Mouse (Mus musculus): ENCODE results near the gene Marveld2.

The Marveld2 gene

GRCm38 (mm10) chr13:100616181-100617087 lies at the start of gene Marveld2:
Gene Marveld2 (minus strand): TSS chr13:100616971.
- no peak for DNase-seq (ENCODE audit: low read depth)

- DNase-seq (ENCODE audit: low read depth), result peak; percentile 86
Observed at GRCm38 (mm10) chr13:100659864-100660456, 43.2 kb upstream of the Marveld2 start.

- DNase-seq (ENCODE audit: low read depth), result no peak
Observed at GRCm38 (mm10) chr13:100658091-100658490, 41.3 kb upstream of the Marveld2 start.

GRCm38 (mm10) chr13:100651439-100652186 lies 34.8 kb upstream of the Marveld2 start, which contains the start of gene Taf9:
Gene Taf9 (plus strand): TSS chr13:100651579.
- no peak for DNase-seq (ENCODE audit: low read depth)

GRCm38 (mm10) chr13:100650550-100651438 lies 34.0 kb upstream of the Marveld2 start, which contains the start of the genes Ak6 and Rad17:
Gene Ak6 (plus strand): TSS chr13:100650979.
Gene Rad17 (minus strand): TSS chr13:100651051.
- peak; percentile 94 for DNase-seq (ENCODE audit: low read depth)

GRCm38 (mm10) chr13:100648223-100648622 lies 31.5 kb upstream of the Marveld2 start:
- DNase-seq (ENCODE audit: low read depth), result no peak

- no peak for DNase-seq (ENCODE audit: low read depth)
Observed at GRCm38 (mm10) chr13:100642471-100643209, 25.9 kb upstream of the Marveld2 start.

- DNase-seq (ENCODE audit: low read depth), result no peak
Observed at GRCm38 (mm10) chr13:100634106-100634691, 17.4 kb upstream of the Marveld2 start.

GRCm38 (mm10) chr13:100622241-100622640 lies 5.5 kb upstream of the Marveld2 start:
- no peak for DNase-seq (ENCODE audit: low read depth)

GRCm38 (mm10) chr13:100617583-100617982 lies 812 bp upstream of the Marveld2 start:
- no peak for DNase-seq (ENCODE audit: low read depth)

- no peak for DNase-seq (ENCODE audit: low read depth)
Observed at GRCm38 (mm10) chr13:100612903-100613302, 3.9 kb downstream of the Marveld2 start.

- DNase-seq (ENCODE audit: low read depth), result no peak
Observed at GRCm38 (mm10) chr13:100612251-100612650, 4.5 kb downstream of the Marveld2 start.

- DNase-seq (ENCODE audit: low read depth), result no peak
Observed at GRCm38 (mm10) chr13:100611266-100611665, 5.5 kb downstream of the Marveld2 start.

- DNase-seq (ENCODE audit: low read depth), result peak; percentile 8
Observed at GRCm38 (mm10) chr13:100607756-100608155, 9.0 kb downstream of the Marveld2 start.

- DNase-seq (ENCODE audit: low read depth), result no peak
Observed at GRCm38 (mm10) chr13:100605845-100606244, 10.9 kb downstream of the Marveld2 start.

- DNase-seq (ENCODE audit: low read depth), result no peak
Observed at GRCm38 (mm10) chr13:100603738-100604095, 13.1 kb downstream of the Marveld2 start.

- no peak for DNase-seq (ENCODE audit: low read depth)
Observed at GRCm38 (mm10) chr13:100603031-100603737, 13.6 kb downstream of the Marveld2 start.

GRCm38 (mm10) chr13:100602239-100602902 lies 14.4 kb downstream of the Marveld2 start:
- no peak for DNase-seq (ENCODE audit: low read depth)

GRCm38 (mm10) chr13:100601034-100601433 lies 15.7 kb downstream of the Marveld2 start:
- no peak for DNase-seq (ENCODE audit: low read depth)
